Mouse (Mus musculus) embryo, embryonic 10 days (tissue): ENCODE results near the gene Nuak1.

ENCODE experiments used
- DNase-seq: peaks from one replicate; pipeline ENCODE4 v3.0.0-alpha.2; 2015; ENCODE audit warnings: low spot score

The Nuak1 gene

GRCm38 (mm10) chr10:84408965-84409660 lies 31.3 kb downstream of the Nuak1 start:
- DNase-seq, result no peak

GRCm38 (mm10) chr10:84405135-84405776 lies 35.1 kb downstream of the Nuak1 start:
- peak; percentile 45 for DNase-seq

DNA sequence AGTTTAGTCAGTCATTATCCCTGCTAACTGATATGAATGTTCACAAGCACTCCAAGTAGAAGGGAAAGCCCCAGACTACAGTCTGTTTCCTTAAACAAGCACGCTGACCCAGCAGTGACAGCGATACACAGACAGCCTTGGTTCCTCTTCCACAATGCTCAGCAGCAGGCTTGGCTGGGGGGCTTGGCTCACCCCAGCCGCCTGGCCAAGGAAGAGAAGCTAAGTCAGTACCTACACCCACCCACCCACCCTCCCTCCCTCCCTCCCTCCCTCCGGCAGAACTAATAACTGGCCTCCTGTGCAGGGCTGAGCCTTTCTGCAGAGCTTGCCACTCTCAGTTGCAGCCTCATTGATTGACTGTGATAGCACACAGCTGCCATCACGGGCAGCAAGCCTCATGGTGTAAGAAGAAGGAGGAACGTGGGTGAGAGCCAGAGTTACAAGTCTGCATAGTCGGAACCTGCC lies 38.5 kb downstream of the Nuak1 start:
- no peak for DNase-seq

DNA sequence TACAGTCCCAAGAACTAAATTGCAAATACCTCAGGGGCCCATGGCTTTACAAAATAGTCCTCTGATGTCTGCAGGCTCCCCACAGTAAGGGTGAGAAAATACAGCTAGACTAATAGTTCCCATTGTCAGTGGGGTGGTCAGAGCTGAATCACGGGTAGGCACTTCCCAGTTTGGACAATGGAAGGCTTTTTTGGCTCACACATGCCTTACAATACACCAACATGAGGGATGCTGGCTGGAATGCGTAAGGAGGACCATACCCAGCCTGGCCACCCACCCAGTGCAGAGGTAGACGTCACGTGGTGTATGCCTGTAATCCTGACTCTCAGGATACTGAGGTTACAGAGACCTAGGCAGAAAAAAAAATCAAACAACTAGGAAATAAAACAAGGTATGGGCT lies 39.2 kb downstream of the Nuak1 start:
- peak; percentile 26 for DNase-seq

DNA sequence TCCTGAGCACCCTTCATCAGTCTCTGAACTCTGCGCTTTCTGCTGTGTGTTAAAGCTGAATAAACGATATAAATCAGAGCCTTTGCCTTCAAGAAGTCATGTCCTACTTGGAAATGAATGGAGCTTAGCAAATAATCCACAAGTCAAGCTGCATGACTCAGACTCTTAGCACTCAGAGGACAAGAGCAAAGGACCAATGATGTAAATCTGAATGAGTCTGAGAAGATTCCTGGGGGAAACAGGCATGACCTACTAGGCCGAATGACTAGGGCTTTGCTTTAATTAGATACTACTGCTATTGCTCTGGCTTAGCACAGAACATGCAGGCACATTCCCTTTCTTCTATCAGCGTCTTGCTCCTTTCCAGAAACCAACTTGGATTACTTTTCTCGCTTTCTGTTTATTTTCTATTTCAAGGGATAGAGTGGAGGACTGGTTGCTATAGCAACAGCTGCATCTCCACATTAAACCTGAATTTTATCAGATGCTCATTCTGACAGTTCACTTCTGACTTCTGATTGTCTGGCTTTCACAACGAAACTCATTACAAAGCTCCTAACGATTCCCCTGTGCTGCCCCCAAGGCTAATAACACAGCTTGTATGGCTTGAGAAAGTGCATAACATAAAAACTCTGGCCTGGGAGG lies 40.2 kb downstream of the Nuak1 start:
- no peak for DNase-seq

GRCm38 (mm10) chr10:84397276-84397675 lies 43.1 kb downstream of the Nuak1 start:
- no peak for DNase-seq

DNA sequence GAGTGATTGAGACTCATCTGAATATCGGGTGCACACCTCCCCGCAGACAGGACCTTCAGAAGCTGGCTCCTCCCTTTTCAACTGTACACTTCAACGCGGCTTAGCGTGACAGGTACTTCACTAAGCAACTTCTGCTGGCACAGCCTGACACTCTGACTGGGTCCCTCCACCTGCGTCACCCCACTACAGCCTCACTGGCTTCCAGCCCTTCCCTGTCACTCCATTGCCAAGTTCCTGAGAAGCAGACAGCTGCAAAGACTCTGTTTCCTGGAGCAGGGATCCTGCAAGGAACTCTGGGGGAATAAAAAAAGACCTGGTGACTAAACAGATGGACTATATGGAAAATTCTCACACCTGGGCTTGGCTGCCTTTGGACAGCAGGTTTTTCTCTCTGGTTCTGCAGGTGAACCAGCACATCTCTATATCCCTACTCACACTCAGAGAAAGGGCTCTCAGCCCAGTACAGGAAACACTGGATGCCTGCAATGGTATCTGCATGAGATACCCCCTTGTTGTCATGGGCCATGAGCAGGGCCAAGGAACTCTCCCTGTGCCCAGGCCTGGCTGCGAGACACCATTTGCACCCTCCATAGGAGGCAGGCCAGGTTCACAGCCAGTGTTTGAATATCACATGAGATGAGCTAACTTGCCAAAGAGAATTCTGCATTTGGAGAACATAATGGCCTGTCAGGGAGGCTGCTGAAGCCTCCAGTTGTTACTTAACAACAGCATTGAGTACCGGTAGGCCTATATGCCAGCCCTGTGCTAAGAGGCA lies 44.3 kb downstream of the Nuak1 start:
- DNase-seq, result no peak

- no peak for DNase-seq
Measured at GRCm38 (mm10) chr10:84395259-84395658, 45.1 kb downstream of the Nuak1 start.

DNA sequence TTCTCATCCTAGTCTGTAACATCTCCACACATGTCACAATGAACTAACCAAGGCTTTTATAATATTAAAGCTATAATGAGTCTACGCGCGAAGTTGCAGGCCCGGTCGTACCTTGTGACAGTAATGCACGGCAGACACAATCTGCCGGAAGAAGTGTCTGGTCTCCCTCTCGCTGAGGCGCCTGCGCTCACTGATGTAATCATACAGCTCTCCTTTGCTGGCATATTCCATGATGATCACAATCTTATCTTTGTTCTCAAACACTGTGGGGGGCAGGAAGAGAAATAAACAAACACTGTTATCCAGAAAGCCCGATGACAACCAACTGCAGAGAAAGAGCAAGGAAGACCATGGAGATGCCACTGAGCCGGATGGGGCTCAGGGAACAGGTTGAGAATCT lies 46.5 kb downstream of the Nuak1 start:
- DNase-seq, result no peak

- no peak for DNase-seq
Measured at GRCm38 (mm10) chr10:84393405-84393804, 47.0 kb downstream of the Nuak1 start.

DNA sequence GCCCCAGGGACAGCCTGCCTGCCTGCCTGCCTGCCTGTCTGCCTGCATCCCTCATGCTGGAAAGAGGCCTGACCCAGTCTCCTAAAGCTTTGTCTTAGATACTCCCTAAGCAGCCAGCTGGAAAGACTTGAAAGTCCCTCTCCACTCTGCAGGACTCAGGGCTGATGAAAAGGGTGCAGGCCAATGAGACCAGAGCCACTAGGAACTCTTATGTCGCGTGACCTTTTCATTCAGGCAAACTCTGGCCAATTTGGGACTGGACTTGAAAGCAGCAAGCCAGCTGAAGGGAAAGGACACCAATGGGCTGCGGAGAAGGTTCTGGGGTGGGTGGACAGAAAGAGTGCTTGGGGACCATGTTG lies 47.7 kb downstream of the Nuak1 start:
- peak; percentile 24 for DNase-seq

DNA sequence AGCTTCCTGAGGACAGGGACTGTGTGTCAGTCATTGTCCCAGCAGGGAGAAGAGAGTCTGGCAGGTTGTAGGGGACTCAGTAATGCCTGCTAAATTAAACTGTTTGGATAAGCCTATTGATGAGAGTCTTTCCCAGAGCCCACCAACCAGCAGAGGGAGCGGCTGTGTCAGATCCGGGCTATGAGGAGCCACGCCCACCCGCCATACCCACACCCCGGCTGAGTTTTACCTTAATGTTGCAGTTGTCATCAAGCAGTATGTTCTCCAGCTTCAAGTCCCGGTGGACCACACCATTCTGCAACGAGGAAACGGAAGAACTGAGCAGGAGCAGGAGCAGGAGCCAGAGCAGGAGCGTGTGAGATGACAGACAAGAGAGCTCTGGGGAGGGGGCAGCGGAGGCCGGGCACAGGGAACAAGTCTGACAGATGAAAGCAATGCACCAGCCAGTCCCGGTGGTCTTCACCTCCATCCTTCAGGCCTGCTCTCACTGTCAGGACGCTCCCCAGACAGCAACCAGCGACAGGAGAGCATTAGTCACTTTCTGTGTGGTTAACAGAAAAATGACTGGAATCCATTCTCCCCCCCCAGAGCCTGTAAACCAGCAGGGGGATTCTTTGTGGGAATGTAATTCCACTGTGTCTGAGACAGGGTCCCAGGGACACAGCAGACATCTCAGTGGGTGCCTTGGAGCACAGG lies 48.2 kb downstream of the Nuak1 start:
- DNase-seq, result peak; percentile 73

- DNase-seq, result no peak
Measured at GRCm38 (mm10) chr10:84389707-84390106, 50.7 kb downstream of the Nuak1 start.

- peak; percentile 44 for DNase-seq
Measured at GRCm38 (mm10) chr10:84388357-84389141, 51.8 kb downstream of the Nuak1 start.

DNA sequence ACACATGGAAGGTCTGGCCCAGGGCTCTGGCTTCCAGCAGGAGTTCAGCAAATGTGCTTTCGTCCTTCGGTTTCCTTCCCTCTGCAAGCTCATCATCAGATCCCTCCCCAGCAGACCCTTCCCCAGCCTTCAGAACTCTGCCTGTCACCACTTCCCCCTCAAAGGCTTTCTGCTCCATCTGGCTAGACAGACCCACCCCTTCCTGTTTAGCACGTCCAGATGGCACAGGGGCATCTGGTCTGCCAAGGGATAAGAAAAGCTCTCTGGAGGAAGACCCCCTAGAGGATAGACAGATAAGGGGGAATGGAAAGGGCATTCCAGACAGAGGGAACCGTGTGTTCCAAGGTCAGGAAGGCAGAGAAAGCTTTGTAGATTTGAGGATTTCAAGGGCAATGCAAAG lies 53.1 kb downstream of the Nuak1 start:
- DNase-seq, result peak; percentile 36

- no peak for DNase-seq
Measured at GRCm38 (mm10) chr10:84386625-84387242, 53.7 kb downstream of the Nuak1 start.

GRCm38 (mm10) chr10:84386214-84386613 lies 54.2 kb downstream of the Nuak1 start:
- peak; percentile 32 for DNase-seq

GRCm38 (mm10) chr10:84384761-84385160 lies 55.6 kb downstream of the Nuak1 start:
- DNase-seq, result no peak

DNA sequence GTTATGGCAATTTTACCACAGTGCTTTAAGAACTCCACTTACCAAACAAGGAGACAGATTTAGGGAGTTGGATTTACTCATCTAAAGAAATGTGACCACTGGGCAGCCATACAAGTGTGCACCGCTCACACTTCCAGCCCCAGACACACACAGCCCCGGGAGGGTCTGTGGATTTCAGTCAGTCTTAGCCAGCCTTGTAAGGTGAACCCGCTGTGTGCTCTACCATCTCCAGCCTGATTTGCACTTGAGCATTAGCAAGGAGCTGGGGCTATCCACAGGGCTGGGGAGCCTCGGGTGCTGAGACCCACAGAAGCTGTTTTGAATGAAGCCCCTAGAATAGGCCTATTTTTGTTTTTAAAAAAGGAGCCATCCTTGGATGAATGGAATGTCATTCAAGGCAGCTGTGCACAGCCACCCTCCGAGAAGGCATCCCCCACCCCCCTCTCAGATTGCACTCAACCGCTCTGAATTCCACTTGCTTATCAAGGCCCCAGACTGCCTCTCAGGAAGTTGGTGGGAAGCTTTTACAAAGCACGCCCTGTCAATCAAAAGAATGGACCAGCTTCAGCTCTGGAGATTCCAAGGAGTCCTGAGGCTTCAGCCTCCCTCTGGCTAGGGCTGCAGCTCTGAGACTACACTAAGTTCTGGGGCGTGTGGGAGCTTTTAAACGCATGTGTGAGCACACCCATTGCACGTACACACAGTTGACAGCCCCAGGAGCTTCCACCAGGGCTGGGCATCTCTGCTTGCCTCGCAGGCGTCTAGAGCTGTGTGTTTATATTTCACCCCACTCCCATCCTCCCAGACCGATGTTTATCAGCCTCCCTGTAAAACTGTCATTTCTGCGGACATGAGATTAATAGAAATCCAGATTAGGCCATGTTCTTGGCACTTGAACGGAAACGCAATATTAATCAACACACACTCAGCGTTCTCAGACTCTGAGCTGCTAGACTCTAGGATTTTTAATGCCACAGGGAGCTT lies 57.2 kb downstream of the Nuak1 start:
- DNase-seq, result peak; percentile 86
